Mouse (Mus musculus): ENCODE results near the gene Kirrel2. TPM values are rescaled to one million over a fixed set of nuclear protein-coding genes. Genes with fewer than 3 reads are reported as not detected.

Kirrel2 gene
- total RNA-seq, 2 experiments from 2014 or later: not detected

GRCm38 (mm10) chr7:30453327-30453726, 4.2 kb downstream of the Kirrel2 start:
- DNase-seq (ENCODE audit: low spot score): no peak

GRCm38 (mm10) chr7:30450241-30450640, 7.2 kb downstream of the Kirrel2 start:
- DNase-seq (ENCODE audit: low spot score): no peak

- no peak for DNase-seq (ENCODE audit: low spot score)
Observed at GRCm38 (mm10) chr7:30444971-30445751, 12.3 kb downstream of the Kirrel2 start, which contains the start of gene Aplp1. TSS of gene Aplp1 (minus strand) at chr7:30445535.

DNA sequence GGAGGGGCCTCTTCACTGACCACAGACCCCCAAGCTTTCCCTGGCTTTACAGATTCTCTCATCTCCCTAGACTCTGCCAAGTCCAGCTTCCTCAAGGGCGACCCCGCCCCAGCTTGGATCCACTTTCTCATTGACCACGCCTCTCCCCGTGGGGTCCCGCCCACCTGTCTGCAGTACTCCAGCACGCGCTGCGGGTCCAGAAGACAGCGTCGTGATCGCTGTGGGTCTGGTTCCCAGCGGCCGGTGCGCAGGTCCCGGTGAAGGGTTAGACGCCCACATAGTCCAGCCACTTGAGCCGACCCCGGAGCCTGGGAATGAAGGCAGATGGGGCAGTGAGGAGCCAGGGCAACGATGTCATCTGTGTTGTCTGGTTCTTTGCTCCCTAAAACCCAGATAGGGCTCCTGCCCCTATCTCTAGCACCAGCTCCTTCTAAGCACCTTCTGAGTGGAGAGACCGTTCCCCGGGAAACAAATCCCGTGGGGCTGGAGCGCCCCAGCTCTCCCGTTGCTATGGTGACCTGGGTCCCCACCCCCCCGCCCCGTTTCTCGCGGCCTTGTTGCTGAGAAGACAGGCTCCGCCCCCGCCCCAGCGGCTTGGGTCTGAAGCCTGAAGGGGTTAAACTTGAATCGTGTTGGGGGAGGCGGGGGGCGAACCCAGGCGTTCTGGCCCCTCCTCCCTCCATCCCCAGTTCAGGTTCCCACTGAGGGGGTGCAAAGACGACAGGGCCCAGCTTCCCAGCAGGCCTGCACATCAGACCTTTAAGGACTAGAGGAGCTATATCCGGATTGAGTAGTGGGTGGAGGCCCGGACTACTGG, 13.1 kb downstream of the Kirrel2 start:
- DNase-seq (ENCODE audit: low spot score): no peak

GRCm38 (mm10) chr7:30443696-30444095, 13.8 kb downstream of the Kirrel2 start:
- no peak for DNase-seq (ENCODE audit: low spot score)

DNA sequence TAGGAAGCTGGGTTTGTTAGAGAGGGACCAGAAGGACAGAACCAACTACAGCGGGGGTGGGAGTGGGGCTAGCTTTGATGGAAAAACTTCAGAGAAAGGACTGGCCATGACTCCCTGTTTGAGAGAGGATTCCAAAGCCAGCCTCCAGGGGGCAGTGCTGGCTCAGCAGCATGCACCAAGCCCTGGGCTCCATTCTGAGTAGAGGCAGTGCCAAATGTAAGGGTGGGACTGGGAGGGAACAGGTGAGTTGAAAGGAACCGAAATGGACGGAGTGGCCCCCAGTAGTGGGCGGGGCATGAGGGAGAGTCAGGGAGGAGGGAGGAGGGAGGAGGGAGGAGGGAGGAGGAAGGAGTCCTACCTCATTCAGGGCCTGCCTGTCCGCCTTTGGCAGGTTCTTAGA, 16.8 kb downstream of the Kirrel2 start:
- DNase-seq (ENCODE audit: low spot score): no peak

- DNase-seq (ENCODE audit: low spot score): no peak
Observed at GRCm38 (mm10) chr7:30439734-30440133, 17.8 kb downstream of the Kirrel2 start.

DNA sequence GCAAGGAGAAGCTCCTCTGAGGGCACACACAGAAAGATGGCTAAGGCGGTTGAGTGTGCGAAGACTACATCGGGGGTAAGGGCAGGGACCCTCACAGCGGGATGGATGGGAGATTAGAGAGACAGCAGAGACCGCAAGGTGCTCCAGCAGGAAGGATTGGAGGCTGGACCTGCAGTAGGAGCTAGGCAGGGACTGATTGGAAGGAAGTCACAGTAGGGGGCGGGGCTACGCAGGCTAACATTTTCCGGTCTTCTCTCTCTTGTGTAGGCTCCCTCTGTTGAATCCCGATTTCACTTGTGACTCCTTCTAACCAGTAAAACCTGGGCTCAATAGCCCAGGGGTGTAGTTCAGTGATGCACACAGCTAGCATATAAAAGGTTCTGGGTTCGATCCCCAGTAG, 20.6 kb downstream of the Kirrel2 start:
- no peak for DNase-seq (ENCODE audit: low spot score)

GRCm38 (mm10) chr7:30435156-30435555, 22.3 kb downstream of the Kirrel2 start:
- DNase-seq (ENCODE audit: low spot score): no peak

DNA sequence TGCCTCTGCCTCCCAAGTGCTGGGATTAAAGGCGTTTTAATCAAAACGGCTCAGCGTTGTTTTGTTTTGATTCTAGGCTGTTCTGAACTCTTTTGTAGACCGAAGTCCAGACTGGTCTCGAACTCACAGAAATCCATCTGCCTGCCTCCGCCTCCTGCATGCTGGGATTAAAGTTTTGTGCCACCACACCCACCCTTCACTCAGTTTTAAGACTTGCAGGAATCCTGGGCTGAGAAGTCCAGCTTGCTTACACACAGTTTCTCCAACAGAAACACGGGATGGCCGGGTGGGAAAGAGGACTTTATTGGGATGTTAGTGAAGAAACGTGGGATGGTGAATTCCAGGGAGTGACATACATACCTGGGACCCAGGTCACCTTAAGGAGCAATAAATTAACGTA, 22.8 kb downstream of the Kirrel2 start:
- DNase-seq (ENCODE audit: low spot score): no peak

GRCm38 (mm10) chr7:30434238-30434637, 23.3 kb downstream of the Kirrel2 start:
- DNase-seq (ENCODE audit: low spot score): no peak

DNA sequence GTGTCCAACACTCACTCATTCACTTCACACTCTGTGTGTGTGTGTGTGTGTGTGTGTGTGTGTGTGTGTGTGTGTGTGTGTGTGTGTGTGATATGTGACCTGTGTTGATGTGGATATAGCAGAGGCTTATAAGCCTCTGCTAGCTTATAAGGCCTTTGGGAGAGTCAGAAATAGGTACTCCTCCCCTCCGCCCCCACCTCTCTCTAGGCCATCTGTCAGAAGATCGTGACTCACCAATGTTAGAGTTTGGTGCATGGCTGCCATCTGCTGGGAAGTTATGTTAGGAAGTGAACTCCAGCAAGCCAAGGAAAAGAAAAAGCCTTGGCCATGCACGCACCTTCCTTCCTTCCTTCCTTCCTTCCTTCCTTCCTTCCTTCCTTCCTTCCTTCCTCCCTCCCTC, 25.7 kb downstream of the Kirrel2 start:
- peak; percentile 56 for DNase-seq (ENCODE audit: low spot score)

- no peak for DNase-seq (ENCODE audit: low spot score)
Observed at GRCm38 (mm10) chr7:30430191-30430590, 27.3 kb downstream of the Kirrel2 start.

DNA sequence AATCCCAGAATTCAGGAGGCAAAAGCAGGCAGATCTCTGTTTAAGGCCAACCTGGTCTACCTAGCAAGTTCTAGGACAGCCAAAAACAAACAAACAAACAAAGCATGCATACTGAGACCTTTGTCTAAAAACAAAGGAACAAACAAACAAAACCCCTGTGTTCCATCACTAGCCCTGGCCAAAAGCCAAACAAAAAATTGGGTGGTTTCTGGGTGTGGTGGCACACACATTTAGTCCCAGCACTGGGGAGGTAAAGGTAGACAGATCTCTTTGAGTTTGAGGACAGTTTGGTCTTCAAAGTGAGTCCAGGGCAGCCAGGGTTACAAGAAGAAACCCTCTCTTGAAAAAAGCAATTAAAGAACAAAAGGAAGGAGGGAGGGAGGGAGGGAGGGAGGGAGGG, 28.2 kb downstream of the Kirrel2 start:
- DNase-seq (ENCODE audit: low spot score): no peak

GRCm38 (mm10) chr7:30423071-30423641, 34.3 kb downstream of the Kirrel2 start:
- DNase-seq (ENCODE audit: low spot score): peak; percentile 16

GRCm38 (mm10) chr7:30422560-30422959, 34.9 kb downstream of the Kirrel2 start:
- DNase-seq (ENCODE audit: low spot score): no peak

- DNase-seq (ENCODE audit: low spot score): peak; percentile 64
Observed at GRCm38 (mm10) chr7:30421890-30422435, 35.5 kb downstream of the Kirrel2 start.

DNA sequence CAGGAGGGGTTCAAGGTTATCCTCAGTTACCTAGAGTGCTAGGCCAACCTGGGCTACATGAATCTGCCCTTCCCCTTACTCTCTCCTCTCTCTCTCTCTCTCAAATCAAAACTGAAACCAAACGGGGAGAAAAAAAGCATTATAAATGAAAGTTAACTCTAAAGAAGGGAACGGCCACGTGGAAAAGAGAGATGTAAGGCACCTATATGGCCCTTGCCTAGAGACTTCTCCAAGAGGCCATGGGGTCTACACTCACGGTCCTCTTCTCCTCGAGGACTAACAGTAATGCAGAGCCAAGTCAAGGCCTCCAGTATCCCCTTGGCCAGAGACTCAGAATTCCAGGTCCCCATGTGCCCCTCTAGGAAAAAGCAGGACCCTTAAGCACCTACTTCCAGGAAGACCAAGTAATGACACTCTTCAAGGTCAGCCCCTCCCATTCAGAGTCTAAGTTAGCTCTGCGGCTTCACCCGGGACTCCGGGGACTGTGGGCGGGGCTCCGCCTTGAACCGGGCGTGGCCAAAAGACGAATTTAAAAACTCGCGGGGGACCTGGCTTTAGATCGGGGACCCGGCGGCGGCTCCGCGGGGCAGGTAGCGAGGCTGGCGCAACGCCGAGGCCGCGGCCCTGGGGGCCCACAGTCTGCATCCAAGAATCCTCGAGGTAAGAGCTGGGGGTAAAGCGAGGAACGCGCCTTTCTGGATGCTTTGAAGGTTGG, 36.2 kb downstream of the Kirrel2 start, which contains the start of gene Nfkbid:
Nfkbid (plus strand) TSS at position 558 of the 715 bp plus-strand sequence.
- peak; percentile 48 for DNase-seq (ENCODE audit: low spot score)

GRCm38 (mm10) chr7:30420673-30421072, 36.8 kb downstream of the Kirrel2 start:
- DNase-seq (ENCODE audit: low spot score): no peak

- DNase-seq (ENCODE audit: low spot score): no peak
Observed at GRCm38 (mm10) chr7:30419561-30420499, 37.7 kb downstream of the Kirrel2 start, which contains the start of gene Hcst. TSS of gene Hcst (minus strand) at chr7:30419854.

Measured in gastrocnemius, adult 18-20 months (tissue).